Mouse (Mus musculus): ENCODE data around the gene Mst1. TPM values are rescaled to one million over a fixed set of nuclear protein-coding genes. Genes with fewer than 3 reads are reported as not detected.

Mst1 gene
- polyA plus RNA-seq, 1 experiment: 0.08 TPM

DNA sequence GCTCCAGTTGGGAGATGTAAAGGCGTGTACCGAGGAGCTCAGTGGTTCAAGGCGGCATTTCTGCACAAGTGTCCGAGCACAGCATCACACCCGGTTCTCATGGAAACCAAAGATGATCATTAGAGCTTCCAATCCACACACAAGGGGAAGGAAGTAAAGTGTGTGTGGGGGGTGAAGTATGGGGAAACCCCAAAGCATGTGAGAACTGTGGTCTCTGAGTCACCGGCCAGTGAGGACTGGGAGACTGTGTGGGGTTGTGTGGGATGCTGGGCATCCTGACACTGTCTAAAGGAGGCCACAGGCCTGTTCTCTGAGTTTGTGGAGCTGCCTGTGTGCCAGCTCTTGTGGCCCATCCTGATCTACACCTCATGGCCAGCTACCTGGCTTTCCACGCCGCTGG is 40.4 kb downstream of the Mst1 start:
- no peak for DNase-seq (ENCODE audit: low read depth)
- TF ChIP-seq CTCF (IDR thresholded peaks at IDR 0.05; ENCODE audit: borderline replicate concordance, extremely low read depth, insufficient read depth, insufficient read length) (no peak), POLR2A (IDR thresholded peaks at IDR 0.05; ENCODE audit: borderline replicate concordance, extremely low read depth, insufficient read depth, insufficient read length, poor library complexity, severe bottlenecking) (no peak)

DNA sequence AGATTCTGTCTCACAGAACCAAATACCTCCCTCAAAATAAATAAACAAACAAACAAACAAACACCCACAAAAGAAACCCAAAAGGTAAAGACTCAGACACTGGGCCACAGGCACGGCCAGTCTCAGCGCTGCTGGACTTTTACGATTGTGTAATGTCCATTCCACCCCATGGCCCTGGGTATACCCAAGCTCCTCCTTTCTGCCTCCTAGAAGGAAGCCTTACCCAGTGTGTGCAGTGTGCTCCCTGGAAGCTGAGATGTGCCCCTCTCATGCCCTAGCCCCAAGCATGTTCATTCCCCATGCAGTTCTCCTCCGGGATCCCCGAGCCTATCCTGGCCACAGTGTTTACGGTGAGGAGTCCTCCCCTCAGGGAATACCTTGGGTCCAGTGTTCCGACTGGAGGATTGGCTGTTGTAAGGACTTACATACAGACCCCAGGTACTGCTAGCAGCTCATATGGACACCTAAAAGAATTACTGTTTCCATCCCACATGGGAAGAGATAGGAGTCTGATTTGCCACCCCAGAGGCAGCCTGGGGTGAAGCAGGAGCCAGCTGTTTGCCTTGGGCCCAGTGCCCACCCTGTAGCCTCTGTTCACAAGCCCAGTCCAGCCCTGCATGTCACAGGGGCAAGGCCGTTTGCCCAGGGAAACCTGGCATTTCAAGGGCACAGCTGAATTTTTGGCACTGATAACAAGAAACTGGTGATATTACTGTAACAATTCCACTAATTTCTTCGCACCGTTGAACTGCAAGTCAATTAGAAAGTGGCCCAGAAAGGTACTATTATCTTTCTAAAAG is 41.1 kb downstream of the Mst1 start:
- DNase-seq (ENCODE audit: low read depth): no peak
- no peak for TF ChIP-seq CTCF (IDR thresholded peaks at IDR 0.05; ENCODE audit: borderline replicate concordance, extremely low read depth, insufficient read depth, insufficient read length)
- TF ChIP-seq POLR2A (IDR thresholded peaks at IDR 0.05; ENCODE audit: borderline replicate concordance, extremely low read depth, insufficient read depth, insufficient read length, poor library complexity, severe bottlenecking): no peak

DNA sequence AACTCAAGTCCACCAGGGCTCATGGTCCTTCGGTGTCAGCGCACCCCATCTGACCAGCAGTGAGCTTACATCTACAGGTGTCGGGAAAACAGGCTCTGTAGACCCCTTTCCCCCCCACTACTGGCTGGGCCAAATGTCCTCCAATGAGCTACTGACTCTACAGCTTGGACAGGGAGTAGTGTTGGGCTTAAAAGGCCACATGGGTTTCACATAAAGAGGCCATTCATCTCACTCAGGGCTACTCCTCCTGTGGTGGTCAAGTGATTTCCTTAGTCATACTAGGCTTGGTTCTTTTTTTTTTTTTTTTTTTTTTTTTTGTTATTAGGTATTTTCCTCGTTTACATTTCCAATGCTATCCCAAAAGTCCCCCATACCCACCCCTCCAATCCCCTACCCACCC is 43.7 kb downstream of the Mst1 start:
- TF ChIP-seq POLR2A (IDR thresholded peaks at IDR 0.05; ENCODE audit: borderline replicate concordance, extremely low read depth, insufficient read depth, insufficient read length, poor library complexity, severe bottlenecking): no peak
- TF ChIP-seq CTCF (IDR thresholded peaks at IDR 0.05; ENCODE audit: borderline replicate concordance, extremely low read depth, insufficient read depth, insufficient read length): no peak
- no peak for DNase-seq (ENCODE audit: low read depth)

DNA sequence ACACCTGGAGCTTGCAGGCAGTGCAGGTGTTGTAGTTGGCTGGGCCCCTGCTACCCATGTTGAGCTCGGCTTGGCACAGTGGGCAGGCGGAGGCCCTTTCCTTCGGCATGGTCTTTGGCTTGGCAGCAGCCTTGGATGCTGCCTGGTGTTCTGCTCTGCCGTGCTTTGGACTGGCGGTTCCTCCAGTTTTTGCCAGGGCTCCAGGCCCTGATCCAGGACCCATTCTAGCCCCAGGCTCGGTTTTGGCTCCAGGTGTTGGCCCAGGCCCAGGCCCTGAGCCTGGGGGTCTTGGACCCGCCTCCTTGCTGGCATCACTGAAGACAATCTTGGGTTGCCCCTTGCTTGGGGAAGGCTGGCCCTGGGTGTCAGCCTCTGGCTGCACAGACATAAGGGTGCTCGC is 45.5 kb downstream of the Mst1 start:
- TF ChIP-seq POLR2A (IDR thresholded peaks at IDR 0.05; ENCODE audit: borderline replicate concordance, extremely low read depth, insufficient read depth, insufficient read length, poor library complexity, severe bottlenecking): no peak
- TF ChIP-seq CTCF (IDR thresholded peaks at IDR 0.05; ENCODE audit: borderline replicate concordance, extremely low read depth, insufficient read depth, insufficient read length): no peak
- DNase-seq (ENCODE audit: low read depth): no peak

DNA sequence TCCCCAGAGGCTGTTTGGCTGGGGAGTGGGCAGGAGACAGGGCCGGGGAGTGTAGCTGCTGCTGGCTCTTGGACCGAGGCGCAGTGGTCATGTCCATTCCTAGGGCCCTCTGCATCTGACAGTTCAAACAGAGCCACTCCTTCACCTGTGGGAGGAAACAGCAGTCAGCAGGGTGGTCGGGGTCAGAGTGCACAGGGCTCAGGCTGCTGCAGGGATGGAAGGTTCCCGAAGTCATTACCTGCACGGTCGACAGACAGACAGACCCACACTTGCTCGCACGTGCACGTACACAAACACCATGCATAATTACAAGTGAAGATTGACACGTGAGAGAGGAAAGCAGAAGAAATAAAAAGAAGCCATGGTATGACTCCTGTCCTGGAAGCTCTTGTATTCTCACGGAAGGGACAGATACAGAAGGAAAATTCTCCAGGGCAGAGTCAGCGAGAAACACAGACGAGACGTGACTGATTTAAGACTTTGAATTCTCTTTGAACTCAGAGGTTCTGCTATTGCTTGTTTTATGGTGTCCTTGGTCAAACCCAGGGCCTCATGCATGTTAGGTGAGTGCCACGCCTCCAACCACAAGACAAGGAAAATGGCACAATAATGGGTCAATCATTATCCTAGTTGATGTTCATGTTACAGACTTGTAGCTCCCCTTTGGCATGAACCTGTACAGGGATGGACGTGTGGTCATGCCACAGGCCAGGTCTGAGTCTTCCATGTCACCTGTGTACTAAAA is 46.4 kb downstream of the Mst1 start:
- DNase-seq (ENCODE audit: low read depth): no peak
- TF ChIP-seq CTCF (IDR thresholded peaks at IDR 0.05; ENCODE audit: borderline replicate concordance, extremely low read depth, insufficient read depth, insufficient read length): no peak
- TF ChIP-seq POLR2A (IDR thresholded peaks at IDR 0.05; ENCODE audit: borderline replicate concordance, extremely low read depth, insufficient read depth, insufficient read length, poor library complexity, severe bottlenecking): no peak

DNA sequence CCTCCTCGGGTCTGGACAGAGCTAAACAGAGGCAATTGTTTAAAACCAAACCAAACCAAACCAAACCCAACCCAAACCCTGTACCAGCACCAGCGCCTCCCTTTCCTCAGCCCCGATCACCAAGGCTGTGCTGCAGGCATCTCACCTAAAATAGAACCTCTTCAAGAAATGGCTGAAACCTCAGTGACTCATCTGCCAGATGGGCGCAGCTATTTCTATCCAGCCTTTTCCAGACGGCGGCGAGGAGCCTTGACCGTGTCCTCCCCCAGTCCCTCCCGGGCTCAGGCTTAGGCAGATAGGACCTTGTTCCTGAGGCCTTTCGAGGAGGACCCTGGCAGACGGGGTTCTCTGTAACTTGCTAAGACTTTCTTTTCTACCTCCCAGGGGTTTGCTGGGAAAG is 48.0 kb downstream of the Mst1 start:
- TF ChIP-seq CTCF (IDR thresholded peaks at IDR 0.05; ENCODE audit: borderline replicate concordance, extremely low read depth, insufficient read depth, insufficient read length): no peak
- TF ChIP-seq POLR2A (IDR thresholded peaks at IDR 0.05; ENCODE audit: borderline replicate concordance, extremely low read depth, insufficient read depth, insufficient read length, poor library complexity, severe bottlenecking): no peak
- no peak for DNase-seq (ENCODE audit: low read depth)

DNA sequence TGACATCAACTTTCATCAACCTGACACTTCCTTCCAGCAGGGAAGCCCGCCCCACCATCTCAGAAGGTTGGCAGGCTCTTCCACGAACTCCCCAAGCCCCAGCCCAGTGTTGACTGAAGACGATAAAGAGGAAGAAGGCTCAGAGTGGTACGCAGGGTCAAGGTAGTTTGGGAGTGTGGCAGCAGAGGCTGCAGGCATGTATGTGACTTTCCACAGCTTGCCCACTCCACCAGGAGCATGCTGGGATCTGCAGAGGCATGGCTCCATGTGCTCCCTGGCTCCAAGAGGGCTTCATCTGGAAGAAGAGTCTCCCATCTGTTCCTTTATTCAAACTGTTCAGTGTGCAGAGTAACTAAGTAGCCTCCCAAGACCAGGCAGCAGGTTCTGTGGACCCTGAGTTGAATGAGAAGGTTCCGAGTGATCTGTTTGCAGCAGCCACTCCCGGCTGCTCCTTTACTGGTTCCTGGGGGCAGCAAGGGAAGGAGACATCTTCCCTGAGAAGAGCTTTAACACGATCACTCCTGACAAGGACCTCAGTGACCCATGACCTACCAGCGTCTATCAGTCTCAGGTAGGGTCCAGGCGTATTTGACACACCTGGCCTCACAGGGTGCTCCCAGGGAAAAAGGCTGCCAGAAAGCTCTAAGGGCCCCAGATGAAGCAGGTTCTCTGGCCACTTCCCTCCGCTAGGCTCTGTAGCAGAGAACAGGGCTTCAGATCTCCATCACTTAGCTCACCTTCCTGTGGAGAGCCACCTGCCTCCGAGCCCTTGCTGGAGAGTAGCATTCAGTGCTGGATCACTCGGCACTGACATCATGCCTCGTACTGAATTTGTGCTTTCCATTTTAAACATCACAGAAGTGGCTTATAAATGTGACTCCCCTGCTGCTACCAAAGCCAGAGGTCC is 49.1 kb downstream of the Mst1 start:
- DNase-seq (ENCODE audit: low read depth): no peak
- TF ChIP-seq CTCF (IDR thresholded peaks at IDR 0.05; ENCODE audit: borderline replicate concordance, extremely low read depth, insufficient read depth, insufficient read length): no peak
- TF ChIP-seq POLR2A (IDR thresholded peaks at IDR 0.05; ENCODE audit: borderline replicate concordance, extremely low read depth, insufficient read depth, insufficient read length, poor library complexity, severe bottlenecking): no peak

DNA sequence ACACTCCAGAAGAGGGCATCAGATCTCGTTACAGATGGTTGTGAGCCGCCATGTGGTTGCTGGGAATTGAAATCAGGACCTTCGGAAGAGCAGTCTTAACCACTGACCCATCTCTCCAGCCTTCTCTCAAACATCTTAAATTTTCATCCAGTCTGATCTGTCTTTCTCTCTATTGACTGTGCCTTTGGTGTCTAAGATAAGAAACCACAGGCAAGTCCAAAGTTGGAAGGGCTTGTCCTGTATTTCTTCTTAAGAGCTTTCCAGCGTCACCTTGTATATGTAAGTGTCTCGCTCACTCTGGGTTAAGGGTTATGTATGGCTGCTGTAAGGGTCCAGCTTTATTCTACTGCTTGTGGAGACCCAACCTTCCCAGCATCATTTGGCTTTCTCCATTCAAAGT is 51.3 kb downstream of the Mst1 start:
- DNase-seq (ENCODE audit: low read depth): no peak
- no peak for TF ChIP-seq POLR2A (IDR thresholded peaks at IDR 0.05; ENCODE audit: borderline replicate concordance, extremely low read depth, insufficient read depth, insufficient read length, poor library complexity, severe bottlenecking)

DNA sequence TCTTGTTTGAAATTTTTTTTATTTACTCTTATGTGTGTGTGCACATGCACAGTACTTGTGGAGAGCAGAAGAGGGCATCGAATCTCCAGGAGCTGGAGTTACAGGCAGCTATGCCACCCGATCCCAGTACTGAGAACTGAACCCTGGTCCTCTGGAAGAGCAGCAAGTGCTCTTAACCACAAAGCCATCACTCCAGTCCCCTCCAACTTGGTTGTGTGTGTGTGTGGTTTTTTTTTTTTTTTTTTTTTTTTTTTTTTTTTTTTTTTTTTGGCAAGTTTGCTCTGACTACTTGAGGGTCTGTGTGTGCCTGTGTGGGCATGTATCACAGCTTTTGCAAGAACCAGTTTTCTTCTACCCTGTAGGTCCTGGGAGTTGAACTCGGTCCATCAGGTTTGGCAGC is 52.1 kb downstream of the Mst1 start:
- no peak for TF ChIP-seq CTCF (IDR thresholded peaks at IDR 0.05; ENCODE audit: borderline replicate concordance, extremely low read depth, insufficient read depth, insufficient read length)
- no peak for TF ChIP-seq POLR2A (IDR thresholded peaks at IDR 0.05; ENCODE audit: borderline replicate concordance, extremely low read depth, insufficient read depth, insufficient read length, poor library complexity, severe bottlenecking)

DNA sequence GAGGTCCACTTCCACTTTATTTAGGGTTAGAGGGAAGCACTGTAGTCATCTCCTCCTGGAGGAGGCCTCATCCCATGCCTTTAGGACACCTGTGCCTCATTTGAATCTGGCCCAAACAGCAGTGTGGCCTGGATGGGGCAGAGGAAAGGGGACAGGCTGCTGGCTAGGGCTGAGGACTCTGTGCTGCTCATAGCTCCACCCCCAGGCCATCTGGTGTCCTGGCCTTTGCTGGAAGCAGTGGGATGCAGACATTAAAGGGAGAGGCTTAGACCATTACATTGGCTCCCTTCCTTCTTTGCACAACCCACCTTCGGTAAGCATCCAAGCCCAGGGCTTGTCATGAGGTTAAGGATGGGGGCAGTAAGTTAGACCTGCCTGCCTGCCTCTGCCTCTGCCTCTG is 53.2 kb downstream of the Mst1 start:
- TF ChIP-seq POLR2A (IDR thresholded peaks at IDR 0.05; ENCODE audit: borderline replicate concordance, extremely low read depth, insufficient read depth, insufficient read length, poor library complexity, severe bottlenecking) (no peak), CTCF (IDR thresholded peaks at IDR 0.05; ENCODE audit: borderline replicate concordance, extremely low read depth, insufficient read depth, insufficient read length) (no peak)

More for the DNA sequence above, 52.1 kb downstream of the Mst1 start:
- no peak for DNase-seq (ENCODE audit: low read depth)

More for the DNA sequence above, 53.2 kb downstream of the Mst1 start:
- no peak for DNase-seq (ENCODE audit: low read depth)

Other genes with a start within 250 kb of the Mst1 start
- gene Rbm6, start 207.2 kb upstream of the Mst1 start, polyA plus RNA-seq (2012; rRNA removed): 82.3 and 90.4 TPM in 2 replicates
- gene Mon1a, start 192.3 kb upstream of the Mst1 start, polyA plus RNA-seq (2012; rRNA removed): 31.5 and 37.2 TPM in 2 replicates
- 4.2 and 6.5 TPM in 2 replicates for gene Mst1r, start 173.6 kb upstream of the Mst1 start, polyA plus RNA-seq (2012; rRNA removed)
- gene Actl11, start 152.0 kb upstream of the Mst1 start, polyA plus RNA-seq (2012; rRNA removed): not detected in 2 replicates
- gene Camkv, start 144.8 kb upstream of the Mst1 start, polyA plus RNA-seq (2012; rRNA removed): 40.3 and 70.1 TPM in 2 replicates
- gene Traip, start 130.3 kb upstream of the Mst1 start, polyA plus RNA-seq (2012; rRNA removed): 6.9 and 7.8 TPM in 2 replicates
- 4.3 and 5.8 TPM in 2 replicates for gene Uba7, start 104.9 kb upstream of the Mst1 start, polyA plus RNA-seq (2012; rRNA removed)
- gene Gm20661, start 97.4 kb upstream of the Mst1 start, polyA plus RNA-seq (2012; rRNA removed): 1.3 and 1.7 TPM in 2 replicates
- gene Inka1, start 94.6 kb upstream of the Mst1 start, polyA plus RNA-seq (2012; rRNA removed): 13.3 and 14.6 TPM in 2 replicates
- gene Cdhr4, start 87.9 kb upstream of the Mst1 start, polyA plus RNA-seq (2012; rRNA removed): 6.1 and 6.7 TPM in 2 replicates
- gene Gm20662, start 84.1 kb upstream of the Mst1 start, polyA plus RNA-seq (2012; rRNA removed): 2.3 and 4.5 TPM in 2 replicates
- 163 and 198 TPM in 2 replicates for gene Ip6k1, start 77.9 kb upstream of the Mst1 start, polyA plus RNA-seq (2012; rRNA removed)
- gene Gmppb, start 31.2 kb upstream of the Mst1 start, polyA plus RNA-seq (2012; rRNA removed): 15.7 and 16.8 TPM in 2 replicates
- gene Amigo3, start 27.3 kb upstream of the Mst1 start, polyA plus RNA-seq (2012; rRNA removed): 3.6 and 4.0 TPM in 2 replicates
- gene Rnf123, start 2.9 kb downstream of the Mst1 start, polyA plus RNA-seq (2012; rRNA removed): 93.3 and 93.5 TPM in 2 replicates
- gene Apeh, start 14.2 kb downstream of the Mst1 start, polyA plus RNA-seq (2012; rRNA removed): 65.1 and 81.4 TPM in 2 replicates
- 18.7 and 40.0 TPM in 2 replicates for gene Bsn, start 109.9 kb downstream of the Mst1 start, polyA plus RNA-seq (2012; rRNA removed)
- gene Dag1, start 183.5 kb downstream of the Mst1 start, polyA plus RNA-seq (2012; rRNA removed): 25.9 and 58.1 TPM in 2 replicates
- 113 and 115 TPM in 2 replicates for gene Nicn1, start 210.0 kb downstream of the Mst1 start, polyA plus RNA-seq (2012; rRNA removed)
- gene Amt, start 216.4 kb downstream of the Mst1 start, polyA plus RNA-seq (2012; rRNA removed): 58.0 and 67.8 TPM in 2 replicates
- 124 and 160 TPM in 2 replicates for gene Rhoa, start 225.7 kb downstream of the Mst1 start, polyA plus RNA-seq (2012; rRNA removed)
- 34.6 and 39.0 TPM in 2 replicates for gene Tcta, start 225.7 kb downstream of the Mst1 start, polyA plus RNA-seq (2012; rRNA removed)

Data from brain, embryonic 14.5 days (tissue).